Mouse (Mus musculus) neural tube, embryonic 15.5 days (tissue): ENCODE measurements at regions not wholly inside any gene's neighbourhood (a gene's known extent, or its start where the extent isn't known, plus 50 kb on each side); places are given as distances from the start of the nearest gene placed in this dataset.

Experiments used
- ATAC-seq: fragments of 200-750 bp; cut with Nextera tagmentation; 2 replicates; pipeline ENCODE4 v1.8.0; 2017; ENCODE audit warnings: mild to moderate bottlenecking, moderate TSS enrichment, moderate library complexity; ENCODE audit not compliant: low FRiP score
- H3K27ac ChIP-seq: fragments of 300-500 bp; sonication (generic); replicated peaks from 2 replicates; pipeline ENCODE4 v1.5.1; 2015; ENCODE audit warnings: mild to moderate bottlenecking, inconsistent platforms
- H3K27me3 ChIP-seq: fragments of 300-500 bp; sonication (generic); replicated peaks from 2 replicates; pipeline ENCODE4 v1.6.1; 2015; ENCODE audit warnings: inconsistent platforms
- H3K36me3 ChIP-seq: fragments of 300-500 bp; sonication (generic); 2 replicates; pipeline ENCODE4 v1.6.1; 2015; ENCODE audit warnings: inconsistent platforms
- H3K4me1 ChIP-seq: fragments of 300-500 bp; sonication (generic); 2 replicates; pipeline ENCODE4 v1.6.1; 2015; ENCODE audit warnings: inconsistent platforms
- H3K4me2 ChIP-seq: fragments of 300-500 bp; sonication (generic); 2 replicates; pipeline ENCODE4 v1.6.1; 2015; ENCODE audit warnings: inconsistent platforms, mild to moderate bottlenecking, moderate library complexity
- H3K4me3 ChIP-seq: fragments of 300-500 bp; sonication (generic); replicated peaks from 2 replicates; pipeline ENCODE4 v1.5.1; 2015; ENCODE audit warnings: mild to moderate bottlenecking, inconsistent platforms
- H3K9ac ChIP-seq: fragments of 300-500 bp; sonication (generic); replicated peaks from 2 replicates; pipeline ENCODE4 v1.6.1; 2015; ENCODE audit warnings: mild to moderate bottlenecking, inconsistent platforms
- H3K9me3 ChIP-seq: fragments of 300-500 bp; sonication (generic); replicated peaks from 2 replicates; pipeline ENCODE4 v1.6.1; 2016; ENCODE audit warnings: inconsistent platforms
- WGBS: fragments of 180-500 bp; shearing (Covaris S2); methylation state at CpG from one replicate; pipeline ENCODE4 v1.1.7; 2015; ENCODE audit warnings: mixed read lengths; 5-methylcytosine and 5-hydroxymethylcytosine counted together

GRCm38 (mm10) chr1:35726596-35726995, 341.6 kb upstream of the Hs6st1 start:
- ATAC-seq, result no peak
- Histone ChIP-seq H3K27ac (no peak overlapping the region), H3K4me1 (no peaks in the 10 kb centered on the region), H3K9ac (no peak overlapping the region), H3K27me3 (no peaks in the 10 kb centered on the region), H3K4me3 (no peak overlapping the region), H3K4me2 (no peak overlapping the region), H3K9me3 (no peaks in the 10 kb centered on the region), H3K36me3 (no peaks in the 10 kb centered on the region)
- whole genome bisulfite sequencing, result 38% methylated on average over 1 of the region's 1 CpGs

GRCm38 (mm10) chr1:35727310-35727990, 340.8 kb upstream of the Hs6st1 start:
- H3K4me3 ChIP-seq, result no peak overlapping the region

GRCm38 (mm10) chr1:35729785-35730295, 338.4 kb upstream of the Hs6st1 start:
- Histone ChIP-seq H3K4me1 (no peaks in the 10 kb centered on the region), H3K9ac (no peak overlapping the region), H3K36me3 (no peaks in the 10 kb centered on the region), H3K9me3 (no peaks in the 10 kb centered on the region), H3K4me3 (no peak overlapping the region), H3K27me3 (no peaks in the 10 kb centered on the region), H3K4me2 (no peak overlapping the region), H3K27ac (no peak overlapping the region)
- WGBS, result 89% methylated on average over 5 of the region's 5 CpGs
- no peak for ATAC-seq

More at GRCm38 (mm10) chr1:35727310-35727990, 340.8 kb upstream of the Hs6st1 start:
- Histone ChIP-seq H3K4me1 (no peaks in the 10 kb centered on the region), H3K9me3 (no peaks in the 10 kb centered on the region), H3K36me3 (no peaks in the 10 kb centered on the region), H3K27me3 (no peaks in the 10 kb centered on the region), H3K4me2 (no peak overlapping the region), H3K27ac (no peak overlapping the region), H3K9ac (no peak overlapping the region)
- ATAC-seq, result no peak
- 86% methylated on average over 8 of the region's 8 CpGs for WGBS

GRCm38 (mm10) chr1:35730309-35730708, 337.9 kb upstream of the Hs6st1 start:
- no peak for ATAC-seq
- WGBS, result 81% methylated on average over 4 of the region's 4 CpGs
- H3K4me3 ChIP-seq, result no peak overlapping the region

GRCm38 (mm10) chr1:35736247-35736646, 332.0 kb upstream of the Hs6st1 start:
- H3K36me3 ChIP-seq, result no peaks in the 10 kb centered on the region
- H3K27ac ChIP-seq, result no peak overlapping the region
- no peak overlapping the region for H3K4me3 ChIP-seq
- ATAC-seq, result no peak
- H3K27me3 ChIP-seq, result no peaks in the 10 kb centered on the region
- no peak overlapping the region for H3K4me2 ChIP-seq
- H3K4me1 ChIP-seq, result no peaks in the 10 kb centered on the region
- H3K9me3 ChIP-seq, result no peaks in the 10 kb centered on the region
- H3K9ac ChIP-seq, result no peak overlapping the region

More at GRCm38 (mm10) chr1:35730309-35730708, 337.9 kb upstream of the Hs6st1 start:
- H3K27me3 ChIP-seq, result no peaks in the 10 kb centered on the region
- no peak overlapping the region for H3K4me2 ChIP-seq
- no peaks in the 10 kb centered on the region for H3K9me3 ChIP-seq
- no peaks in the 10 kb centered on the region for H3K36me3 ChIP-seq
- H3K4me1 ChIP-seq, result no peaks in the 10 kb centered on the region
- H3K27ac ChIP-seq, result no peak overlapping the region
- no peak overlapping the region for H3K9ac ChIP-seq

- Histone ChIP-seq H3K9me3 (no peaks in the 10 kb centered on the region), H3K27ac (no peak overlapping the region), H3K4me1 (no peaks in the 10 kb centered on the region), H3K27me3 (no peaks in the 10 kb centered on the region), H3K4me2 (no peak overlapping the region), H3K36me3 (no peaks in the 10 kb centered on the region), H3K9ac (no peak overlapping the region), H3K4me3 (no peak overlapping the region)
- WGBS, result 96% methylated on average over 7 of the region's 7 CpGs
- ATAC-seq, result no peak
Measured at GRCm38 (mm10) chr1:35749603-35750002, 318.6 kb upstream of the Hs6st1 start.

GRCm38 (mm10) chr1:35750092-35750521, 318.1 kb upstream of the Hs6st1 start:
- H3K27ac ChIP-seq, result no peak overlapping the region
- H3K4me2 ChIP-seq, result no peak overlapping the region
- no peaks in the 10 kb centered on the region for H3K4me1 ChIP-seq
- no peaks in the 10 kb centered on the region for H3K9me3 ChIP-seq
- WGBS, result 21% methylated on average over 4 of the region's 4 CpGs
- H3K4me3 ChIP-seq, result no peak overlapping the region
- no peak overlapping the region for H3K9ac ChIP-seq
- no peaks in the 10 kb centered on the region for H3K36me3 ChIP-seq
- ATAC-seq, result no peak
- no peaks in the 10 kb centered on the region for H3K27me3 ChIP-seq

- Histone ChIP-seq H3K27me3 (no peaks in the 10 kb centered on the region), H3K27ac (no peak overlapping the region), H3K9me3 (no peaks in the 10 kb centered on the region), H3K4me1 (no peaks in the 10 kb centered on the region), H3K36me3 (no peaks in the 10 kb centered on the region), H3K9ac (no peak overlapping the region), H3K4me2 (no peak overlapping the region), H3K4me3 (no peak overlapping the region)
- 95% methylated on average over 9 of the region's 9 CpGs for WGBS
- ATAC-seq, result no peak
Measured at GRCm38 (mm10) chr1:35752636-35753035, 315.6 kb upstream of the Hs6st1 start.

GRCm38 (mm10) chr1:35754170-35754569, 314.0 kb upstream of the Hs6st1 start:
- Histone ChIP-seq H3K9ac (no peak overlapping the region), H3K36me3 (no peaks in the 10 kb centered on the region), H3K4me1 (no peaks in the 10 kb centered on the region), H3K4me2 (no peak overlapping the region), H3K27me3 (no peaks in the 10 kb centered on the region), H3K27ac (no peak overlapping the region), H3K9me3 (no peaks in the 10 kb centered on the region), H3K4me3 (no peak overlapping the region)
- ATAC-seq, result no peak
- WGBS, result 83% methylated on average over 11 of the region's 11 CpGs

GRCm38 (mm10) chr1:35759010-35759409, 309.2 kb upstream of the Hs6st1 start:
- H3K4me3 ChIP-seq, result no peak overlapping the region
- H3K4me2 ChIP-seq, result no peak overlapping the region
- H3K36me3 ChIP-seq, result no peaks in the 10 kb centered on the region
- no peak for ATAC-seq
- no peaks in the 10 kb centered on the region for H3K27me3 ChIP-seq
- no peaks in the 10 kb centered on the region for H3K4me1 ChIP-seq
- H3K9ac ChIP-seq, result no peak overlapping the region
- H3K9me3 ChIP-seq, result no peaks in the 10 kb centered on the region
- 84% methylated on average over 12 of the region's 12 CpGs for WGBS
- H3K27ac ChIP-seq, result no peak overlapping the region

GRCm38 (mm10) chr1:35759600-35759999, 308.6 kb upstream of the Hs6st1 start:
- Histone ChIP-seq H3K9me3 (no peaks in the 10 kb centered on the region), H3K27ac (no peak overlapping the region), H3K4me1 (no peaks in the 10 kb centered on the region), H3K36me3 (no peaks in the 10 kb centered on the region), H3K9ac (no peak overlapping the region), H3K4me3 (no peak overlapping the region), H3K4me2 (no peak overlapping the region), H3K27me3 (no peaks in the 10 kb centered on the region)
- ATAC-seq, result no peak
- 75% methylated on average over 4 of the region's 4 CpGs for WGBS

GRCm38 (mm10) chr1:35763051-35763450, 305.1 kb upstream of the Hs6st1 start:
- no peaks in the 10 kb centered on the region for H3K9me3 ChIP-seq
- no peak for ATAC-seq

More at GRCm38 (mm10) chr1:35763051-35763450, 305.1 kb upstream of the Hs6st1 start:
- 84% methylated on average over 9 of the region's 9 CpGs for WGBS
- no peak overlapping the region for H3K4me3 ChIP-seq
- no peaks in the 10 kb centered on the region for H3K27me3 ChIP-seq
- no peak overlapping the region for H3K4me2 ChIP-seq
- H3K4me1 ChIP-seq, result no peaks in the 10 kb centered on the region
- H3K36me3 ChIP-seq, result no peaks in the 10 kb centered on the region
- no peak overlapping the region for H3K27ac ChIP-seq
- no peak overlapping the region for H3K9ac ChIP-seq
